Mouse (Mus musculus) heart, embryonic 16.5 days (tissue): ENCODE results near the gene Mapre3. TPM values are rescaled to one million over a fixed set of nuclear protein-coding genes. Genes with fewer than 3 reads are reported as not detected.

Experiments
- ATAC-seq: fragments of 200-750 bp; cut with Nextera tagmentation; replicated peaks from 2 replicates; pipeline ENCODE4 v1.8.0; 2017; ENCODE audit warnings: moderate number of reproducible peaks; ENCODE audit not compliant: insufficient read depth, low FRiP score; ENCODE audit errors: extremely low read depth
- H3K27ac ChIP-seq: fragments of 300-500 bp; sonication (generic); 2 replicates; pipeline ENCODE4 v1.5.1; 2014; ENCODE audit warnings: mild to moderate bottlenecking, low read length, control low read depth, moderate library complexity
- H3K27me3 ChIP-seq: fragments of 300-500 bp; sonication (generic); 2 replicates; pipeline ENCODE4 v1.6.1; 2014; ENCODE audit warnings: low read length, mixed read lengths; ENCODE audit not compliant: control insufficient read depth, insufficient read depth
- H3K36me3 ChIP-seq: fragments of 300-500 bp; sonication (generic); 2 replicates; pipeline ENCODE4 v1.6.1; 2014; ENCODE audit not compliant: control insufficient read depth, insufficient read depth
- H3K4me1 ChIP-seq: fragments of 300-500 bp; sonication (generic); 2 replicates; pipeline ENCODE4 v1.6.1; 2014; ENCODE audit warnings: low read length, mixed read lengths; ENCODE audit not compliant: control insufficient read depth, insufficient read depth
- H3K4me2 ChIP-seq: fragments of 300-500 bp; sonication (generic); 2 replicates; pipeline ENCODE4 v1.6.1; 2014; ENCODE audit warnings: low read depth, mild to moderate bottlenecking, control low read depth, low read length
- H3K4me3 ChIP-seq: fragments of 300-500 bp; sonication (generic); 2 replicates; pipeline ENCODE4 v1.5.1; 2014; ENCODE audit warnings: mild to moderate bottlenecking, control low read depth, low read length
- H3K9ac ChIP-seq: fragments of 300-500 bp; sonication (generic); 2 replicates; pipeline ENCODE4 v1.6.1; 2014; ENCODE audit warnings: low read length, control low read depth
- H3K9me3 ChIP-seq: fragments of 300-500 bp; sonication (generic); replicated peaks from 2 replicates; pipeline ENCODE4 v1.6.1; 2016; ENCODE audit warnings: low read length; ENCODE audit not compliant: control insufficient read depth
- WGBS: fragments of 180-500 bp; shearing (Covaris S2); extraction: QIAGEN DNeasy Blood & Tissue Kit; methylation state at CpG from one replicate; pipeline ENCODE4 v1.1.7; 2014; 5-methylcytosine and 5-hydroxymethylcytosine counted together
- polyA plus RNA-seq: library from polyadenylated mRNA; unstranded; fragments of >200 nt; fragmentation: Nextera tagmentation; extraction: Ambion mirVana; gene quantifications from 2 replicates; pipeline ENCODE4 v1.2.1, GENCODE M21; 2015

Mapre3 gene
- 18.2 and 19.8 TPM in 2 replicates for polyA plus RNA-seq

DNA sequence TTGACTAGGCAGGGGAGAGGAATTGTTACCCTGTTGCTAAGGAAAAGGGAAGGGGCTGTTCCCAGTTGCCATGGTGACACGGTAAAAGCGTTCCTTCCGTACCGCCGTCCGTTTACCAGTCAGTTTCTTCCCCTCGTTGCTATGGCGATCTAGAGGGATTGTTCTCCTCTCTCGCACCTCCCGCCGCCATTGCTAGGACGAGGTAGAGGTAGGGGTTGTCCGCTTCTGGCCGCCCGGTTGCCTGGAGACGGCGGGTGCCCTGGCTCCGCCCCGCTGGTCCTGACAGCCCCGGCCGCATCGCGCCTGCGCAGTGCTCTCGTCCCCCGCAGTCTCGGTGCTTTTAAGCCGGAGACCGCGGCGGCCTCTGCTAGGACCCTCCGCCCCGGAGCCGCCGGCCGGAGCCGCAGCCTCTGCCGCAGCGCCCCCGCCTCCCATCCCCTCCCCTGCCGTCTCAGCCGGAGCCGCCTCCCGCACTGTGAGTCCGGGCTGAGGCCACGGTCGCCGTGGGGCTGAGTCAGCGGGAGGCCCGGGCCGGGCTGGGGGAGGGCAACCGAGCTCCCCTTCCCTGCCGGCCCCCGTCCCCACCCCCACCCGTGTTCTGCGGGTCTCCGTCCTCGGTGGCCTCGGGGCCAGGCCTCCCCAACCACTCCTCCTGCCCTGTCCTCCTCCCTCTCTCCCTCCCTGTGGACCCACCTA lies at the start of gene Mapre3:
Gene Mapre3 (plus strand): TSS at position 218 of the 696 bp plus-strand sequence.
- Histone ChIP-seq H3K27ac (peak within 1 kb of the TSS; percentile 11), H3K4me2 (peak within 1 kb of the TSS; percentile 86), H3K4me1 (peaks cover 11% of the 10 kb centered on the region), H3K9me3 (no peaks in the 10 kb centered on the region), H3K27me3 (peaks cover 12% of the 10 kb centered on the region), H3K36me3 (no peaks in the 10 kb centered on the region), H3K4me3 (peak within 1 kb of the TSS; percentile 78), H3K9ac (peak within 1 kb of the TSS; percentile 80)
- under 1% methylated on average over 56 of the region's 59 CpGs for WGBS
- peak; percentile 93 for ATAC-seq

DNA sequence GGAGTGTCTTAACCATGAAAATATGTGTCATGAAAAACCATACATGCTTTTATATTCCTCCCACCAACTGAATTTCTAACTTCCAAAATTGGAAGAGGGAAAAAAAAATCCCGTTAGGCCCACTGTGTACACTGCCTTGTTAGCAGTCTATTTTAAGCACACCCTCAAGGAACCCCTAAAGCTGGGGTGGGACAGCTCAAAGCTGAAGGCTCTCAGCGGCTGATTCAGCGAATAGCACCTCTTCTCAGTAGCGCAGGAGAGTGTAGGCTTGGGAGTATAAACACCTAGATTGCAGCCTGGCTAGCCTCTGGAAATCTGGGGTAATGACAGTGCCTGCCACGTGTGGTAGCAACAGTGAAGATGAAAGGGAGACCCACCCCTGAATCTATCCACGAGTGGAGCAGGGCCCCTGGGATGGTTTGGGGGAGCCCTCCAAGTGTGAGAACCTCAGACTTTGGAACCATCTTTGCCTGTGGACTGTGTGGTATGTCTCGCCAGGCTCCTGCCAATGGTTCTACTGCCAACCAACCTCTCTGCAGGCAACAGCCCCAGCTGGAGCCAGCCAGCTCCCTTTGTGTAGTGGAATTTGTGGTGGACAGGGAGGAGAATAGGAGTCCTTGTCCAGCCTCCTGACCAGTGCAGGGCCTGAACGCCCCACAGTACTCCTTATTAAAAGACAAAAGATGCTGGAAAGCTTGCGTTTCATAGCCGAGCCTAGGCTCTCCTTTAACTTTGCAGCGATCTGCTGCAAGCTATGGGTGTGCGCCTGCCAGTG lies 48.7 kb upstream of the Mapre3 start:
- H3K27me3 ChIP-seq: no peaks in the 10 kb centered on the region; the same call in 1 of the 2 replicates
- H3K4me3 ChIP-seq: no peak overlapping the region
- WGBS: 61% methylated on average over 12 of the region's 12 CpGs
- no peaks in the 10 kb centered on the region for H3K36me3 ChIP-seq
- peak overlapping the region; percentile 42; the same call in 1 of the 2 replicates for H3K27ac ChIP-seq
- ATAC-seq: no peak
- H3K4me1 ChIP-seq: peaks cover 30% of the 10 kb centered on the region
- H3K9me3 ChIP-seq: no peaks in the 10 kb centered on the region
- H3K9ac ChIP-seq: no peak overlapping the region
- H3K4me2 ChIP-seq: no peak overlapping the region

DNA sequence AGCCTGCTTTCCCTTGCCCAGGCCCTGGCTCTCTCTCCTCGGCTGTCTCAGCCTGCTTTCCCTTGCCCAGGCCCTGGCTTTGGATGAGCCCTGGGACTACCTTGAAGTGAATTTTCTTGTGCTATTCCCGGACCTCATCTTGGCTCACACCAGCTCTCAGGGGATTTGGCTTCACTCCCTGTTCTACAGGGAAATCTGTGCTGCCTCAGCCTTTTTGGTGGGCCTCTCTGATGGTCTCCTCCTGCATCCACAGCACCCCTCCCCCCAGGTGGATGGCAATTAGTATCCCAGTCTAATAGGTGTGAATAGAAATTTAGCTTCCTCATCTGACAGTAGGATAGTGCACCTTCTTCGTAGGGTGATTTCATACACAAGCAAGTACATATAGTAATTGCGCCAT lies 46.4 kb upstream of the Mapre3 start:
- Histone ChIP-seq H3K27ac (no peak overlapping the region; the same call in 1 of the 2 replicates), H3K9me3 (no peaks in the 10 kb centered on the region), H3K4me3 (no peak overlapping the region), H3K36me3 (no peaks in the 10 kb centered on the region), H3K4me2 (peak overlapping the region; percentile 37; the same call in 1 of the 2 replicates), H3K27me3 (no peaks in the 10 kb centered on the region; the same call in 1 of the 2 replicates), H3K9ac (no peak overlapping the region), H3K4me1 (peaks cover 30% of the 10 kb centered on the region)
- peak; percentile 21; the same call in 1 of the 2 replicates for ATAC-seq
- 62% methylated on average over 4 of the region's 4 CpGs for WGBS

DNA sequence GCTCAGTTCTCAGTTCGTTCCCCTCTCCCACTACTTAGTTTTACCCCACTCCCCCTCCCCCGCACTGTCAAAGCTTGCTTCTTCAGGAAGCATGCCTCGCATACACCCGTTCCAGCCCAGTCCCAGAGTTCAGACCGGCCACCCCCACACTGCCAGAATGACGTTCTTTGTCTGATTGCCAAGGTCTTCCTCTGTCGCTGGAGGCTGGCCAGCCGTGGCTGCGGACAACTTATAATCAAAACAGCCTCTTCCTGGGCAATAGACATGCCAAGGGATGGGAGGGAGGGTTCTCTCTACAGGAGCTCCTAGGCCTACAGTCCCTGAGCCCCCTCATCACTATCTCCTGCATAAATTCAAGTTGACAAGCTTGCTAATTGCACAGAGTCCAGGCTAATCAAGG lies 45.8 kb upstream of the Mapre3 start:
- Histone ChIP-seq H3K27me3 (peaks cover 2% of the 10 kb centered on the region), H3K36me3 (no peaks in the 10 kb centered on the region), H3K4me1 (peaks cover 30% of the 10 kb centered on the region), H3K4me3 (no peak overlapping the region), H3K9ac (no peak overlapping the region), H3K27ac (no peak overlapping the region), H3K9me3 (no peaks in the 10 kb centered on the region), H3K4me2 (peak overlapping the region; percentile 37; the same call in 1 of the 2 replicates)
- 12% methylated on average over 9 of the region's 9 CpGs for WGBS
- ATAC-seq: peak; percentile 70; the same call in 1 of the 2 replicates

DNA sequence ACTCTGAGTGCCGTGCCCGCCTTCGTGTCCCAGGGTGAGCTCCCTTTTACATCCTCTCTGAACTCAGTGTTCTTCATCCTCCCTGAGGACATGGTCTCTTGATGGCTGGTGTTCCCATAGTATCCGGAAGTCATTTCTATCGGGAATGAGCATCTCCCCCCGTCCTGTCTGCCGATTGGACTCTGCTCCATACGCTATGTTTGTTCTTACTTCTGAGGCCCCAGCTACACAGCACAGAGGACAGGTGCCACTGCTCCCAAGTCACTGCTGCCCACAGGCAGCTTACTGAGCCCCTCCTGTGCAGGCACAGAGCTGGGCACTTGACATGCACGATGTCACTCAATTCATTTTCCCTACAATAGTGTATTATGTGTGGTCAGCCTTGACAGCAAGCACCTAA lies 45.4 kb upstream of the Mapre3 start:
- Histone ChIP-seq H3K4me3 (no peak overlapping the region), H3K27me3 (peaks cover 7% of the 10 kb centered on the region), H3K9ac (no peak overlapping the region), H3K4me1 (peaks cover 30% of the 10 kb centered on the region), H3K4me2 (no peak overlapping the region), H3K36me3 (no peaks in the 10 kb centered on the region), H3K27ac (no peak overlapping the region), H3K9me3 (no peaks in the 10 kb centered on the region)
- WGBS: 63% methylated on average over 9 of the region's 9 CpGs
- no peak for ATAC-seq

DNA sequence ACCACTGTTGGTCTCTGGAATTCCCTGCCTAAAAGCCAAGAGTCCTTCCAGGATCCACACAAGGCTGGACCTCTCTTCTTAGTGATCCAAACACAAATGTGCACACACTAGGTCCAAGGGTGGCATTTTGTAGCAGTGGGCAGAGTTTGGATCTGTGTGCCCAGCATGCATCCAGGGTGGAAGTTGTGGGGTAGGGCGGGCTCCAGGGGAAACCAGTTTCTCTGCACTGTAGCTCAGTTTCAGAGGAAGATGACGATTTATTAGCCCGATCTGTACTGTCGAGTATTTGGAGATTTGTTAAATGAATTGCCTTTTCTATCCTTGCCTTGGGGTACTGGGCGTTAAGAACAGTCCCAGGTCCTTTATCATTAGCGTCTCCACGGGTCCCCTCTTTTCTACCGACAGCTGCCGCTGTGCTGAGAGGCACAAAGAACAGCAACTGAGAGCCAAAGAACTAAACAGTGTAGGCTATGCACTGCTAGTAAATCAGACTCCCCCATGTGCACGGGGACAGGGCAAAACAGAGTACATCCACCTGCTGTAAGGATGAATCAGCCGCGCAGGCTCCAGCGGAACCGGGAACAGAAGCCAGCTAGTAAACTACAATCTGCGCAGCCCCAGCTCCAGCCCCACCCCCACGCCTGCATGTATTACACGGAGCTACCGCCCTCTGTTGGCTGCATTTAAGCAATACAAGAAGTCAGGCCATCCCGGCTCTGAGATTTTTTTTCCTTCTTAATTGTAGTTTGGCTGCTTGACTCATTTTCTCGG lies 39.7 kb upstream of the Mapre3 start:
- ATAC-seq: peak; percentile 82; the same call in 1 of the 2 replicates
- Histone ChIP-seq H3K4me2 (peak overlapping the region; percentile 79), H3K9me3 (no peaks in the 10 kb centered on the region), H3K36me3 (no peaks in the 10 kb centered on the region), H3K27ac (no peak overlapping the region), H3K4me1 (no peaks in the 10 kb centered on the region), H3K4me3 (peak overlapping the region; percentile 48), H3K27me3 (peaks cover 12% of the 10 kb centered on the region), H3K9ac (0 out of 2 replicates have a peak overlapping the region, but pooled peaks have one; percentile 53)
- 11% methylated on average over 20 of the region's 20 CpGs for WGBS

DNA sequence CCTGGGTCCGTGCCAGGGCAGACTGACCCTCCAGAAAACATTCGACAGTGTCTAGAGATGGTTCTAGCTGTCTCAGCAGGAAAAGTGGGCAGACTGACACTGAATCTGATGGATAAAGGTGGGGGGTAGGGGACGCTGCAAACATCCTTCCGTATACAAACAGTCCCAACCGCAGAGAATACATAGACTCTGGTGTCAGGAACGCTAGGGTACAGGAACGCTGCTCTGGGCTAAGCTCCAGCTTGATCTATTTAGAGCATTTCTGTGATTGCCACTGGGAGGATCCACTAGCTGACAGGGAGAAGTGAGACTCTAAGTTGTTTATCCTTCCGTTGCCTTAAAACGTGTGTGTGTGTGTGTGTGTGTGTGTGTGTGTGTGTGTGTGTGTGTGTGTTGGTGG lies 33.7 kb upstream of the Mapre3 start:
- peaks cover 11% of the 10 kb centered on the region for H3K4me1 ChIP-seq
- no peak overlapping the region for H3K4me3 ChIP-seq
- no peaks in the 10 kb centered on the region for H3K9me3 ChIP-seq
- no peak overlapping the region for H3K9ac ChIP-seq
- peak overlapping the region; percentile 49; the same call in 1 of the 2 replicates for H3K27ac ChIP-seq
- 23% methylated on average over 9 of the region's 9 CpGs for WGBS
- no peaks in the 10 kb centered on the region for H3K36me3 ChIP-seq
- H3K4me2 ChIP-seq: peak overlapping the region; percentile 38; the same call in 1 of the 2 replicates
- no peaks in the 10 kb centered on the region for H3K27me3 ChIP-seq
- ATAC-seq: peak; percentile 45; the same call in 1 of the 2 replicates

DNA sequence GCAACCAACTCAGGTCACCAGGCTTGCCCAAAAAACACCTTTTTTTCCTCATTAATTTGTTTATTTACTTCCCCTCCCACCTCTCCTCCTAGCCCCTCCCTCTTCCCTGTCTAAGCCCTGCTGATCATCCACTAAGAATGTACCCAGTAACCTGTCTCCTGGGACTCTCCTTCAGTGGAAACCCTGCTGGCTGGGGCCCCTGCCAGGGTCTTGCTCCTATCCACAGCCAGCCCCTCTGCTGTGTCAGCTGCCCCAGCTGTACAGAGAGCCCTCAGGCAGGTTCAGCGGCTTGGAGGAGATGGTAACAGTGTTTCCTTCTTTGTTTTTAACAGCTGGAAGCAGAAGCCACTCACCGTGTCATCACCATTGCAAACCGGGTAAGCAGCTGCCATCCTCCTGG lies 33.3 kb upstream of the Mapre3 start:
- Histone ChIP-seq H3K27me3 (no peaks in the 10 kb centered on the region), H3K4me3 (no peak overlapping the region), H3K4me1 (peaks cover 11% of the 10 kb centered on the region), H3K9me3 (no peaks in the 10 kb centered on the region), H3K36me3 (no peaks in the 10 kb centered on the region), H3K27ac (no peak overlapping the region), H3K9ac (no peak overlapping the region), H3K4me2 (no peak overlapping the region)
- 0 out of 2 replicates have a peak, but pooled peaks have one; percentile 14 for ATAC-seq
- 73% methylated on average over 3 of the region's 3 CpGs for WGBS
